Mouse (Mus musculus): ENCODE measurements around the gene Map3k20. TPM values are rescaled to one million over a fixed set of nuclear protein-coding genes. Genes with fewer than 3 reads are reported as not detected.
A peak's percentile ranks its signal among the peaks of the same experiment; 100 is the strongest.

Map3k20 gene
- polyA plus RNA-seq, 1 experiment from 2014 or later: 3.8 TPM

DNA sequence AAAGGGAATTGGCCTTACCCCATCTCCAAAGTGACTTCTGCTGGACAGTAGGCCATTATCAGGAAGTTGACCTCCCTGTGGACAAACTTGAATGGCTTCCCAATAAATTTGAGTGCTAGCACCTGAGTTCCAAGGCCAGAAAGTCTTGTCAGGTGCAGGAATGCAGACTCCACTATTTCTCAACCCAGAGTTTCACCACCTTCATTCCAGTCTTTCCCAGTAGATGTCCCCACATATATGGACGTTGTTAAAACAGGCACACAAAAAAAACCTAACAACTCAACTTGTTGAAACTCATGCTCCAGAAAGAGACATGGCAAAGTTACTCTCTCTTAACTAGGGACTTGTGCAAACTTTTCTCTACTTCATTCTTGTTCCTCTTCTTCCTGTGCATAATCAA, 170.8 kb downstream of the Map3k20 start:
- no peaks in the 10 kb centered on the region for H3K9me3 ChIP-seq
- H3K27me3 ChIP-seq: no peaks in the 10 kb centered on the region
- no peak overlapping the region for H3K27ac ChIP-seq
- no peak overlapping the region for H3K4me3 ChIP-seq
- H3K9ac ChIP-seq: no peak overlapping the region
- ATAC-seq (ENCODE audit: low FRiP score): no peak
- peaks cover 7% of the 10 kb centered on the region; the same call in 1 of the 2 replicates for H3K4me1 ChIP-seq (replicated peaks)
- WGBS: 80% methylated on average over 1 of the region's 1 CpGs
- no peak overlapping the region for H3K4me2 ChIP-seq
- H3K36me3 ChIP-seq: no peaks in the 10 kb centered on the region

- no peaks in the 10 kb centered on the region for H3K27me3 ChIP-seq
- H3K4me2 ChIP-seq: no peak overlapping the region
- no peaks in the 10 kb centered on the region for H3K9me3 ChIP-seq
- 75% methylated on average over 7 of the region's 7 CpGs for WGBS
- ATAC-seq (ENCODE audit: low FRiP score): no peak
- H3K27ac ChIP-seq: no peak overlapping the region
- no peak overlapping the region for H3K9ac ChIP-seq
- H3K4me3 ChIP-seq: no peak overlapping the region
- H3K36me3 ChIP-seq: no peaks in the 10 kb centered on the region
- no peaks in the 10 kb centered on the region for H3K4me1 ChIP-seq (replicated peaks)
Measured at GRCm38 (mm10) chr2:72464376-72465014, 179.1 kb downstream of the Map3k20 start.

GRCm38 (mm10) chr2:72467604-72468003, 182.2 kb downstream of the Map3k20 start:
- Histone ChIP-seq H3K4me1 (replicated peaks) (no peaks in the 10 kb centered on the region), H3K27me3 (no peaks in the 10 kb centered on the region), H3K27ac (no peak overlapping the region), H3K4me3 (no peak overlapping the region), H3K9me3 (no peaks in the 10 kb centered on the region), H3K9ac (no peak overlapping the region), H3K4me2 (no peak overlapping the region), H3K36me3 (no peaks in the 10 kb centered on the region)
- no peak for ATAC-seq (ENCODE audit: low FRiP score)
- 97% methylated on average over 1 of the region's 1 CpGs for WGBS

GRCm38 (mm10) chr2:72471415-72472070, 186.1 kb downstream of the Map3k20 start:
- H3K4me3 ChIP-seq: no peak overlapping the region
- no peaks in the 10 kb centered on the region for H3K36me3 ChIP-seq
- peaks cover 17% of the 10 kb centered on the region for H3K27me3 ChIP-seq
- no peaks in the 10 kb centered on the region for H3K9me3 ChIP-seq
- 79% methylated on average over 16 of the region's 16 CpGs for WGBS
- no peak overlapping the region for H3K4me2 ChIP-seq
- no peak for ATAC-seq (ENCODE audit: low FRiP score)
- H3K9ac ChIP-seq: no peak overlapping the region
- no peak overlapping the region for H3K27ac ChIP-seq
- H3K4me1 ChIP-seq (replicated peaks): peaks cover 4% of the 10 kb centered on the region

GRCm38 (mm10) chr2:72474531-72475287, 189.3 kb downstream of the Map3k20 start:
- peaks cover 26% of the 10 kb centered on the region for H3K4me1 ChIP-seq (replicated peaks)
- no peaks in the 10 kb centered on the region for H3K9me3 ChIP-seq
- H3K9ac ChIP-seq: no peak overlapping the region
- WGBS: 17% methylated on average over 7 of the region's 7 CpGs
- ATAC-seq (ENCODE audit: low FRiP score): no peak
- H3K36me3 ChIP-seq: no peaks in the 10 kb centered on the region
- H3K27me3 ChIP-seq: peaks cover 17% of the 10 kb centered on the region
- H3K4me2 ChIP-seq: no peak overlapping the region
- no peak overlapping the region for H3K27ac ChIP-seq
- no peak overlapping the region for H3K4me3 ChIP-seq

DNA sequence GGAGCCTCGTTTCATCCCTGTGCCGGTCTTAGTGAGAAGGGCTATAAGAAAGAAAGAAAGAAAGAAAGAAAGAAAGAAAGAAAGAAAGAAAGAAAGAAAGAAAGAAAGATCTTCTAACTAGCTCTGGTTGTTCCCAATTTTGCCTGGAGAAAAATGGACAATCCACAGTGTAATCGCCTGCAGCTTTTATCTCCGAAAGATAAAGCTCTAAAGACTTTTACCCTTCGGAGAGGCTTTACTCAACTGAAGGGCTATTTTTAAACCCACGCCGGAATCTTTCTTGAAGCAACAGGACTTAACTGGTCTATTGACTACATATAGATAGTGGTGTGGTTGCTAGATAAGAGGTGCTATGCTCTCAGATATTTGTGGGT, 190.0 kb downstream of the Map3k20 start:
- WGBS: under 1% methylated on average over 7 of the region's 7 CpGs
- Histone ChIP-seq H3K9me3 (no peaks in the 10 kb centered on the region), H3K4me3 (peak overlapping the region; percentile 86), H3K4me2 (peak overlapping the region; percentile 95), H3K9ac (peak overlapping the region; percentile 76; the same call in 1 of the 2 replicates), H3K36me3 (no peaks in the 10 kb centered on the region; the same call in 1 of the 2 replicates), H3K27me3 (peaks cover 17% of the 10 kb centered on the region), H3K4me1 (replicated peaks) (peaks cover 33% of the 10 kb centered on the region), H3K27ac (no peak overlapping the region)
- ATAC-seq (ENCODE audit: low FRiP score): peak; percentile 10; the same call in 1 of the 2 replicates

- Histone ChIP-seq H3K4me2 (peak within 1 kb of the TSS; percentile 95), H3K27me3 (peaks cover 17% of the 10 kb centered on the region), H3K4me1 (replicated peaks) (peaks cover 33% of the 10 kb centered on the region), H3K9ac (peak within 1 kb of the TSS; percentile 76), H3K27ac (peak within 1 kb of the TSS; percentile 55), H3K9me3 (no peaks in the 10 kb centered on the region), H3K4me3 (peak within 1 kb of the TSS; percentile 86), H3K36me3 (no peaks in the 10 kb centered on the region; the same call in 1 of the 2 replicates)
- peak; percentile 83 for ATAC-seq (ENCODE audit: low FRiP score)
- under 1% methylated on average over 58 of the region's 58 CpGs for WGBS
Measured at GRCm38 (mm10) chr2:72475797-72476485, 190.5 kb downstream of the Map3k20 start, which contains the start of gene Cdca7. Cdca7 (plus strand) TSS chr2:72476159.

- peak; percentile 76 for ATAC-seq (ENCODE audit: low FRiP score)
- Histone ChIP-seq H3K27me3 (peaks cover 17% of the 10 kb centered on the region), H3K36me3 (no peaks in the 10 kb centered on the region; the same call in 1 of the 2 replicates), H3K4me2 (peak overlapping the region; percentile 95), H3K9me3 (no peaks in the 10 kb centered on the region), H3K27ac (peak overlapping the region; percentile 55; the same call in 1 of the 2 replicates), H3K9ac (peak overlapping the region; percentile 76), H3K4me1 (replicated peaks) (peaks cover 33% of the 10 kb centered on the region), H3K4me3 (peak overlapping the region; percentile 86)
- WGBS: under 1% methylated on average over 53 of the region's 53 CpGs
Measured at GRCm38 (mm10) chr2:72476486-72477211, 191.2 kb downstream of the Map3k20 start.

DNA sequence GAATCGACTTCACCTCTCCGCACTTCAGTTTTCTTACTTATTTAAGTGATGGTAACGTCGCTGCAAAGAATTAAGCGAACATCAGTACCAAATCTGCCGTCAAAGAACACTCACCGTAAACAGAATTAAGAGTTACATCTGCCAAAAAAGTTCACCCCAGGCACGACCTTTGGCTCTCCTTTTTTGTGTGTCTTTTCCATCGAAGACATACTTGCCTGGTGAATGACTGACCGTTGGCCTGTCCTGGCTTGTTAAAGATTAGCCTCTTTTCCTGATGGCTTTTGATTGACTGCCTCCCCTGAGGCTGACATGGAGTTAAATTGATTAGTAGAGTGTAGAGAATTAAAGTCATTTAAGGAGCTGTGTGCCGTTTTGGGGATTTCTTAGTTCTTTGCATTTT, 191.8 kb downstream of the Map3k20 start:
- Histone ChIP-seq H3K4me1 (replicated peaks) (peaks cover 33% of the 10 kb centered on the region), H3K9me3 (no peaks in the 10 kb centered on the region), H3K9ac (peak overlapping the region; percentile 76), H3K4me3 (peak overlapping the region; percentile 86), H3K4me2 (peak overlapping the region; percentile 95), H3K27me3 (peaks cover 17% of the 10 kb centered on the region), H3K27ac (no peak overlapping the region), H3K36me3 (no peaks in the 10 kb centered on the region; the same call in 1 of the 2 replicates)
- no peak for ATAC-seq (ENCODE audit: low FRiP score)
- WGBS: 3% methylated on average over 11 of the region's 11 CpGs

GRCm38 (mm10) chr2:72478176-72478575, 192.7 kb downstream of the Map3k20 start:
- H3K4me3 ChIP-seq: 0 out of 2 replicates have a peak overlapping the region, but pooled peaks have one; percentile 86
- no peak overlapping the region for H3K9ac ChIP-seq
- H3K4me2 ChIP-seq: peak overlapping the region; percentile 95
- peaks cover 16% of the 10 kb centered on the region for H3K27me3 ChIP-seq
- 60% methylated on average over 4 of the region's 4 CpGs for WGBS
- no peaks in the 10 kb centered on the region for H3K9me3 ChIP-seq
- ATAC-seq (ENCODE audit: low FRiP score): no peak
- no peak overlapping the region for H3K27ac ChIP-seq
- peaks cover 1% of the 10 kb centered on the region; the same call in 1 of the 2 replicates for H3K36me3 ChIP-seq
- peaks cover 33% of the 10 kb centered on the region for H3K4me1 ChIP-seq (replicated peaks)

DNA sequence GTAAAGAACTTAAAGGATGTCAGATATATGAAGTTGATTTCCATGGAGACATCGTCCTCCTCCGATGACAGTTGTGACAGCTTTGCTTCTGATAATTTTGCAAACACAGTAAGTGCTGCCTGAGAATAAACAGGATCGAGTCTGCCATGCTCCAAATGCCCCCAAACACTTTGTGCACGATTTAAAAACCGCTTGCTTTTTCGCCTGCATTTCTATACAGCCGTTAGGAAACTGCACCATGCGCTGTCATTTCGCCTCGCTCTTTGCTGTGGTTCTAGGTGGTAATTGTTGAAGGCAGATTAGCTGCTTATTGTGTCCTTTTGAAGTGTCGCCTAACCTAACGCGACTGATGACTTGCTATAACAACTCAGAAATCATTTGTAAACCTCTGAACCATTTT, 193.5 kb downstream of the Map3k20 start:
- H3K4me2 ChIP-seq: 0 out of 2 replicates have a peak overlapping the region, but pooled peaks have one; percentile 95
- H3K4me3 ChIP-seq: no peak overlapping the region
- H3K27me3 ChIP-seq: peaks cover 9% of the 10 kb centered on the region
- no peak for ATAC-seq (ENCODE audit: low FRiP score)
- peaks cover 9% of the 10 kb centered on the region for H3K36me3 ChIP-seq
- no peaks in the 10 kb centered on the region for H3K9me3 ChIP-seq
- H3K4me1 ChIP-seq (replicated peaks): peaks cover 33% of the 10 kb centered on the region
- no peak overlapping the region for H3K9ac ChIP-seq
- H3K27ac ChIP-seq: no peak overlapping the region
- WGBS: 53% methylated on average over 13 of the region's 13 CpGs
